20 mouse cellular contexts compared by ENCODE assay signal in genomic region chr13:55430566-55430965, GRCm38 (mm10). TPM values are rescaled to one million over a fixed set of nuclear protein-coding genes. Genes with fewer than 3 reads are reported as not detected.
"Had no signal": no experiment of that assay in that cellular context is flagged by ENCODE, and none has a peak within 500 bp of the region (broad histone marks: within the 10 kb centered on the region; RNA-seq: fewer than 3 reads in every experiment).

No protein-coding gene starts in this region.

- H3K36me3 ChIP-seq: limb, embryonic 15.5 days; liver, embryonic 12.5 days; midbrain, embryonic 13.5 days had no signal

- H3K4me3 ChIP-seq: limb, embryonic 15.5 days; liver, embryonic 12.5 days; megakaryocyte, embryonic 14.5 days; midbrain, embryonic 13.5 days had no signal

- DNase-seq: kidney, postnatal 36 days; layer of hippocampus, adult 9-11 months; layer of hippocampus, postnatal 36 days; lung, embryonic 14.5 days; lung, postnatal 10 days; right cerebral cortex, postnatal 14 days; thymus, postnatal 36 days had no signal

- H3K27me3 ChIP-seq: limb, embryonic 15.5 days had no signal

- H3K4me1 ChIP-seq: limb, embryonic 15.5 days; midbrain, embryonic 13.5 days had no signal

- H3K27ac ChIP-seq: limb, embryonic 15.5 days; liver, embryonic 12.5 days; midbrain, embryonic 13.5 days; stomach, postnatal 0 days had no signal

RNA-seq across cellular contexts. Expression of gene F12, which starts 4.0 kb away (rescaled TPM):
- total RNA-seq: midbrain, postnatal 0 days had no signal
- polyA plus RNA-seq: limb, embryonic 11.5 days; lung, embryonic 14.5 days; macrophage; midbrain, embryonic 13.5 days; neural tube, embryonic 14.5 days had no signal

RNA-seq across cellular contexts. Expression of gene Pfn3, which starts 15.5 kb away (rescaled TPM):
- total RNA-seq: layer of hippocampus, postnatal 36 days; left cerebral cortex, adult 8-10 months; left cerebral cortex, postnatal 25 days had no signal
- polyA plus RNA-seq: limb, embryonic 11.5 days; limb, embryonic 15.5 days; liver, embryonic 12.5 days; liver, embryonic 16.5 days; lung, embryonic 14.5 days; macrophage; midbrain, embryonic 13.5 days; stomach, postnatal 0 days had no signal

RNA-seq across cellular contexts. Expression of gene Slc34a1, which starts 32.6 kb away (rescaled TPM):
- total RNA-seq: layer of hippocampus, adult 18-20 months; layer of hippocampus, postnatal 36 days; left cerebral cortex, postnatal 25 days; midbrain, postnatal 0 days had no signal
- polyA plus RNA-seq: limb, embryonic 11.5 days; liver, embryonic 12.5 days; liver, embryonic 16.5 days; lung, embryonic 14.5 days; macrophage; midbrain, embryonic 13.5 days; stomach, postnatal 0 days had no signal

RNA-seq across cellular contexts. Expression of gene Prr7, which starts 33.5 kb away (rescaled TPM):
- polyA plus RNA-seq: liver, embryonic 12.5 days; liver, embryonic 16.5 days; macrophage had no signal
